ENCODE assay signal across 10 mouse cellular contexts in genomic region chr10:9272243-9272642, GRCm38 (mm10).
A peak's percentile ranks its signal among the peaks of the same experiment; 100 is the strongest.
DNase-seq lines count a peak whose midpoint lies in the region; ATAC-seq and TF ChIP-seq lines count a peak whose summit lies in the region.
"Had no signal": no experiment of that assay in that cellular context is flagged by ENCODE, and none has a peak within 500 bp of the region (broad histone marks: within the 10 kb centered on the region; RNA-seq: fewer than 3 reads in every experiment).

No protein-coding gene starts in this region.

- H3K36me3 ChIP-seq in lung, embryonic 14.5 days (ENCODE audit: insufficient read depth), result no peaks in the 10 kb centered on the region
- H3K36me3 ChIP-seq in forebrain, embryonic 13.5 days (ENCODE audit: poor library complexity, severe bottlenecking), result no peaks in the 10 kb centered on the region
- H3K36me3 ChIP-seq in hindbrain, embryonic 15.5 days, result no peaks in the 10 kb centered on the region
- H3K36me3 ChIP-seq in neural tube, embryonic 12.5 days, result no peaks in the 10 kb centered on the region

- H3K4me2 ChIP-seq in lung, embryonic 14.5 days, result no peak overlapping the region
- peak overlapping the region; percentile 31 for H3K4me2 ChIP-seq in forebrain, embryonic 13.5 days
- peak overlapping the region; percentile 24; the same call in 1 of the 2 replicates for H3K4me2 ChIP-seq in hindbrain, embryonic 15.5 days
- H3K4me2 ChIP-seq in neural tube, embryonic 12.5 days (replicated peaks), result peak overlapping the region; percentile 4; the same call in 1 of the 2 replicates

- no peaks in the 10 kb centered on the region for H3K9me3 ChIP-seq in lung, embryonic 14.5 days (ENCODE audit: low read depth, low read length)
- H3K9me3 ChIP-seq in forebrain, embryonic 13.5 days (replicated peaks), result no peaks in the 10 kb centered on the region
- no peaks in the 10 kb centered on the region for H3K9me3 ChIP-seq in hindbrain, embryonic 15.5 days
- H3K9me3 ChIP-seq in neural tube, embryonic 12.5 days, result no peaks in the 10 kb centered on the region

- no peak for TF ChIP-seq POLR2A in lung, adult 2 months (IDR thresholded peaks at IDR 0.05; ENCODE audit: borderline replicate concordance, extremely low read depth, low read depth, low read length)

- 34% methylated on average over 5 of the region's 5 CpGs for WGBS in lung, embryonic 14.5 days
- 38% methylated on average over 5 of the region's 5 CpGs for WGBS in lung, adult 2 months
- 12% methylated on average over 5 of the region's 5 CpGs for WGBS in forebrain, embryonic 13.5 days
- WGBS in hindbrain, embryonic 15.5 days, result 11% methylated on average over 5 of the region's 5 CpGs
- WGBS in neural tube, embryonic 12.5 days, result 22% methylated on average over 5 of the region's 5 CpGs

- TF ChIP-seq CTCF in lung, embryonic 14.5 days (IDR thresholded peaks at IDR 0.05; ENCODE audit: low read depth), result no peak
- no peak for TF ChIP-seq CTCF in lung, adult 2 months (IDR thresholded peaks at IDR 0.05; ENCODE audit: insufficient read depth, low read length)

- H3K9ac ChIP-seq in lung, embryonic 14.5 days, result no peak overlapping the region
- no peak overlapping the region for H3K9ac ChIP-seq in forebrain, embryonic 13.5 days
- 0 out of 2 replicates have a peak overlapping the region, but pooled peaks have one; percentile 17 for H3K9ac ChIP-seq in hindbrain, embryonic 15.5 days
- no peak overlapping the region for H3K9ac ChIP-seq in neural tube, embryonic 12.5 days

- H3K27me3 ChIP-seq in lung, embryonic 14.5 days (ENCODE audit: insufficient read depth, low read length), result no peaks in the 10 kb centered on the region
- H3K27me3 ChIP-seq in forebrain, embryonic 13.5 days, result no peaks in the 10 kb centered on the region
- H3K27me3 ChIP-seq in hindbrain, embryonic 15.5 days, result no peaks in the 10 kb centered on the region
- no peaks in the 10 kb centered on the region for H3K27me3 ChIP-seq in neural tube, embryonic 12.5 days (replicated peaks)

- peak; percentile 35; the same call in 1 of the 2 replicates for ATAC-seq in lung, embryonic 14.5 days (ENCODE audit: insufficient read depth)
- ATAC-seq in forebrain, embryonic 13.5 days, result peak; percentile 95
- ATAC-seq in hindbrain, embryonic 15.5 days (ENCODE audit: low FRiP score, low read depth), result peak; percentile 78
- ATAC-seq in neural tube, embryonic 12.5 days (ENCODE audit: low FRiP score, low read depth), result peak; percentile 86

- H3K4me3 ChIP-seq in lung, embryonic 14.5 days (ENCODE audit: low read depth, low read length), result no peak overlapping the region
- no peak overlapping the region for H3K4me3 ChIP-seq in lung, adult 2 months (replicated peaks; ENCODE audit: extremely low read depth, low read depth, low read length)
- no peak overlapping the region for H3K4me3 ChIP-seq in forebrain, embryonic 13.5 days
- H3K4me3 ChIP-seq in hindbrain, embryonic 15.5 days, result no peak overlapping the region
- H3K4me3 ChIP-seq in neural tube, embryonic 12.5 days, result no peak overlapping the region
- H3K4me3 ChIP-seq: myocyte had no signal

- H3K27ac ChIP-seq in lung, embryonic 14.5 days (ENCODE audit: low read depth), result no peak overlapping the region
- H3K27ac ChIP-seq in forebrain, embryonic 13.5 days, result peak overlapping the region; percentile 55
- peak overlapping the region; percentile 61 for H3K27ac ChIP-seq in hindbrain, embryonic 15.5 days (replicated peaks)
- H3K27ac ChIP-seq in neural tube, embryonic 12.5 days, result no peak overlapping the region

- intact Hi-C loops in gastrocnemius, postnatal 14 days (cut with DNase I; ENCODE audit: low total_unique reads), result no loop called here

- peak; percentile 39 for DNase-seq in lung, embryonic 14.5 days
- no peak for DNase-seq in lung, adult 2 months
- DNase-seq in gastrocnemius, postnatal 14 days, result no peak
- no peak for DNase-seq in adrenal gland, postnatal 4 days (ENCODE audit: low spot score in 2 of 2)
- no peak for DNase-seq in spleen, postnatal 4 days (ENCODE audit: low spot score in 2 of 2)
- DNase-seq: kidney, adult 11 months had no signal

- H3K4me1 ChIP-seq in lung, embryonic 14.5 days (ENCODE audit: insufficient read depth), result no peaks in the 10 kb centered on the region
- no peaks in the 10 kb centered on the region for H3K4me1 ChIP-seq in lung, adult 2 months (ENCODE audit: control insufficient read depth, insufficient read depth, low read length)
- H3K4me1 ChIP-seq in forebrain, embryonic 13.5 days, result peaks cover 25% of the 10 kb centered on the region
- peaks cover 11% of the 10 kb centered on the region for H3K4me1 ChIP-seq in hindbrain, embryonic 15.5 days (replicated peaks)
- H3K4me1 ChIP-seq in neural tube, embryonic 12.5 days, result peaks cover 14% of the 10 kb centered on the region; the same call in 1 of the 2 replicates

Comparison
In these comparisons a context has a peak if more than half of its experiments do, and no peak if none do; other contexts are left out.
1. ATAC-seq: peak in every context shown above with its lines; median percentile 95 in forebrain, embryonic 13.5 days; 86 in neural tube, embryonic 12.5 days; 78 in hindbrain, embryonic 15.5 days; 35 in lung, embryonic 14.5 days.
2. H3K27ac ChIP-seq: peak in forebrain, embryonic 13.5 days (single experiment) and hindbrain, embryonic 15.5 days (single experiment); none in lung, embryonic 14.5 days (single experiment) and neural tube, embryonic 12.5 days (single experiment).